Mouse (Mus musculus) lung, embryonic 14.5 days (tissue): Measurements from ENCODE around the gene Pex12. TPM values are rescaled to one million over a fixed set of nuclear protein-coding genes. Genes with fewer than 3 reads are reported as not detected.
"Not testable (repeated sequence)": the region's sequence is repeated elsewhere in the genome, so short reads cannot be mapped to it uniquely, and the experiment has no call there.

Experiments used
- ATAC-seq: fragments of 200-750 bp; cut with Nextera tagmentation; 2 replicates; pipeline ENCODE4 v1.8.0; 2017; ENCODE audit warnings: mild to moderate bottlenecking, moderate TSS enrichment, moderate library complexity; ENCODE audit not compliant: insufficient read depth
- DNase-seq: peaks from one replicate; pipeline ENCODE4 v3.0.0-alpha.2; 2015
- H3K27ac ChIP-seq: fragments of 300-500 bp; sonication (generic); 2 replicates; pipeline ENCODE4 v1.5.1; 2014; ENCODE audit warnings: low read depth, mild to moderate bottlenecking, moderate library complexity
- H3K27me3 ChIP-seq: fragments of 300-500 bp; sonication (generic); 2 replicates; pipeline ENCODE4 v1.6.1; 2014; ENCODE audit warnings: low read length, control low read depth; ENCODE audit not compliant: insufficient read depth
- H3K36me3 ChIP-seq: fragments of 300-500 bp; sonication (generic); 2 replicates; pipeline ENCODE4 v1.6.1; 2014; ENCODE audit warnings: control low read depth; ENCODE audit not compliant: insufficient read depth
- H3K4me1 ChIP-seq: fragments of 300-500 bp; sonication (generic); 2 replicates; pipeline ENCODE4 v1.6.1; 2014; ENCODE audit warnings: antibody characterized with exemption, control low read depth; ENCODE audit not compliant: insufficient read depth
- H3K4me2 ChIP-seq: fragments of 300-500 bp; sonication (generic); 2 replicates; pipeline ENCODE4 v1.6.1; 2014; ENCODE audit warnings: mild to moderate bottlenecking
- H3K4me3 ChIP-seq: fragments of 300-500 bp; sonication (generic); 2 replicates; pipeline ENCODE4 v1.5.1; 2014; ENCODE audit warnings: low read depth, low read length
- H3K9ac ChIP-seq: fragments of 300-500 bp; sonication (generic); 2 replicates; pipeline ENCODE4 v1.6.1; 2014
- H3K9me3 ChIP-seq: fragments of 300-500 bp; sonication (generic); 2 replicates; pipeline ENCODE4 v1.6.1; 2016; ENCODE audit warnings: low read depth, low read length, control low read depth
- CTCF ChIP-seq: IDR thresholded peaks from 2 replicates; pipeline ENCODE4 v1.5.1; 2016; ENCODE audit warnings: antibody characterized with exemption, low read depth
- WGBS: fragments of 180-500 bp; shearing (Covaris S2); extraction: QIAGEN DNeasy Blood & Tissue Kit; methylation state at CpG from one replicate; pipeline ENCODE4 v1.1.7; 2014; 5-methylcytosine and 5-hydroxymethylcytosine counted together
- polyA plus RNA-seq: library from polyadenylated mRNA; unstranded; fragments of >200 nt; fragmentation: Nextera tagmentation; extraction: Ambion mirVana; gene quantifications from 2 replicates; pipeline ENCODE4 v1.2.1, GENCODE M21; 2014

Gene Pex12
- polyA plus RNA-seq, 1 experiment from 2014 or later, result 12.8 TPM

GRCm38 (mm10) chr11:83271951-83272843, 30.2 kb downstream of the Pex12 start:
- Histone ChIP-seq H3K9me3 (no peaks in the 10 kb centered on the region), H3K27ac (peak overlapping the region; percentile 36; the same call in 1 of the 2 replicates), H3K27me3 (no peaks in the 10 kb centered on the region), H3K36me3 (no peaks in the 10 kb centered on the region), H3K4me3 (no peak overlapping the region), H3K4me1 (peaks cover 3% of the 10 kb centered on the region; the same call in 1 of the 2 replicates), H3K9ac (no peak overlapping the region), H3K4me2 (no peak overlapping the region)
- peak; percentile 31; the same call in 1 of the 2 replicates for TF ChIP-seq CTCF
- peak; percentile 37 for DNase-seq
- 15% methylated on average over 2 of the region's 2 CpGs for WGBS
- ATAC-seq, result 0 out of 2 replicates have a peak, but pooled peaks have one; percentile 2

GRCm38 (mm10) chr11:83271151-83271950, 31.0 kb downstream of the Pex12 start:
- peak overlapping the region; percentile 50 for H3K4me3 ChIP-seq
- WGBS, result under 1% methylated on average over 26 of the region's 26 CpGs
- ATAC-seq, result peak; percentile 91

GRCm38 (mm10) chr11:83270842-83271150, 31.6 kb downstream of the Pex12 start:
- H3K27ac ChIP-seq, result peak overlapping the region; percentile 71; the same call in 1 of the 2 replicates
- peak overlapping the region; percentile 52 for H3K9ac ChIP-seq
- no peak for DNase-seq

More at GRCm38 (mm10) chr11:83271151-83271950, 31.0 kb downstream of the Pex12 start:
- Histone ChIP-seq H3K27ac (peak overlapping the region; percentile 71), H3K4me2 (peak overlapping the region; percentile 71), H3K27me3 (no peaks in the 10 kb centered on the region), H3K9me3 (no peaks in the 10 kb centered on the region), H3K36me3 (no peaks in the 10 kb centered on the region), H3K9ac (peak overlapping the region; percentile 52), H3K4me1 (peaks cover 3% of the 10 kb centered on the region; the same call in 1 of the 2 replicates)
- no peak for TF ChIP-seq CTCF
- DNase-seq, result peak; percentile 87

GRCm38 (mm10) chr11:83263146-83263545, 39.2 kb downstream of the Pex12 start:
- Histone ChIP-seq H3K36me3 (no peaks in the 10 kb centered on the region), H3K9ac (no peak overlapping the region), H3K4me1 (no peaks in the 10 kb centered on the region), H3K27me3 (no peaks in the 10 kb centered on the region), H3K9me3 (no peaks in the 10 kb centered on the region), H3K27ac (no peak overlapping the region), H3K4me3 (no peak overlapping the region), H3K4me2 (no peak overlapping the region)
- peak; percentile 28 for DNase-seq
- WGBS, result 51% methylated on average over 3 of the region's 3 CpGs
- ATAC-seq, result no peak
- TF ChIP-seq CTCF, result peak; percentile 68

More at GRCm38 (mm10) chr11:83270842-83271150, 31.6 kb downstream of the Pex12 start:
- Histone ChIP-seq H3K27me3 (no peaks in the 10 kb centered on the region), H3K9me3 (no peaks in the 10 kb centered on the region), H3K4me2 (peak overlapping the region; percentile 71), H3K4me3 (peak overlapping the region; percentile 50), H3K4me1 (no peaks in the 10 kb centered on the region), H3K36me3 (no peaks in the 10 kb centered on the region)
- WGBS, result under 1% methylated on average over 6 of the region's 6 CpGs
- ATAC-seq, result peak; percentile 60
- TF ChIP-seq CTCF, result no peak

GRCm38 (mm10) chr11:83262673-83263072, 39.7 kb downstream of the Pex12 start:
- WGBS, result 95% methylated on average over 1 of the region's 1 CpGs
- Histone ChIP-seq H3K4me2 (no peak overlapping the region), H3K36me3 (no peaks in the 10 kb centered on the region), H3K27ac (no peak overlapping the region), H3K9me3 (no peaks in the 10 kb centered on the region), H3K27me3 (no peaks in the 10 kb centered on the region), H3K9ac (no peak overlapping the region), H3K4me1 (no peaks in the 10 kb centered on the region), H3K4me3 (no peak overlapping the region)
- ATAC-seq, result no peak
- DNase-seq, result no peak
- no peak for TF ChIP-seq CTCF

- not testable (repeated sequence) for H3K9me3 ChIP-seq, H3K9ac ChIP-seq, H3K36me3 ChIP-seq, H3K4me3 ChIP-seq, ATAC-seq, H3K4me2 ChIP-seq, H3K27ac ChIP-seq, DNase-seq, H3K27me3 ChIP-seq, H3K4me1 ChIP-seq
- 22% methylated on average over 5 of the region's 5 CpGs for WGBS
Measured at GRCm38 (mm10) chr11:83257211-83257610, 45.2 kb downstream of the Pex12 start.

Other genes with a start within 250 kb of the Pex12 start
- gene Slfn2, start 237.5 kb downstream of the Pex12 start, polyA plus RNA-seq, result 4.7 and 5.8 TPM in 2 replicates
- 0.32 and 0.34 TPM in 2 replicates for gene Slfn1, start 185.7 kb downstream of the Pex12 start, polyA plus RNA-seq
- 0.08 TPM in 1 of 2 replicates, not detected in the other for gene Slfn4, start 127.4 kb downstream of the Pex12 start, polyA plus RNA-seq
- 1.1 and 1.2 TPM in 2 replicates for gene Slfn3, start 111.3 kb downstream of the Pex12 start, polyA plus RNA-seq
- gene Slfn14, start 15.9 kb downstream of the Pex12 start, polyA plus RNA-seq, result 0.43 and 0.47 TPM in 2 replicates
- 75.3 and 78.0 TPM in 2 replicates for gene Ap2b1, start 3.6 kb downstream of the Pex12 start, polyA plus RNA-seq
- 0.88 and 1.3 TPM in 2 replicates for gene Rasl10b, start 106.6 kb upstream of the Pex12 start, polyA plus RNA-seq
- gene Gas2l2, start 126.9 kb upstream of the Pex12 start, polyA plus RNA-seq, result not detected in 2 replicates
- gene 1700020L24Rik, start 135.1 kb upstream of the Pex12 start, polyA plus RNA-seq, result 0.23 and 0.64 TPM in 2 replicates
- 2.1 TPM in 2 replicates for gene Mmp28, start 160.5 kb upstream of the Pex12 start, polyA plus RNA-seq
- gene Taf15, start 170.5 kb upstream of the Pex12 start, polyA plus RNA-seq, result 14.4 and 14.7 TPM in 2 replicates
- 0.09 TPM in 1 of 2 replicates, not detected in the other for gene Heatr9, start 219.6 kb upstream of the Pex12 start, polyA plus RNA-seq
- gene Ccl5, start 227.9 kb upstream of the Pex12 start, polyA plus RNA-seq, result 0.64 TPM in 1 of 2 replicates, not detected in the other